Mouse (Mus musculus) forebrain, embryonic 11.5 days (tissue): ENCODE data around the gene Phf8. TPM values are rescaled to one million over a fixed set of nuclear protein-coding genes. Genes with fewer than 3 reads are reported as not detected.

Experiments used
- polyA plus RNA-seq: library from polyadenylated mRNA; unstranded; fragments of >200 nt; fragmentation: Nextera tagmentation; extraction: Ambion mirVana; gene quantifications from 2 replicates; pipeline ENCODE4 v1.2.1, GENCODE M21; 2014

The Phf8 gene
- polyA plus RNA-seq, 1 experiment from 2014 or later: 30.9 TPM

Other genes with a start within 250 kb of the Phf8 start
- gene Fam120c, start 176.5 kb upstream of the Phf8 start, polyA plus RNA-seq: 4.4 and 4.6 TPM in 2 replicates